Mouse (Mus musculus): ENCODE measurements around the gene Il21.

The Il21 gene

DNA sequence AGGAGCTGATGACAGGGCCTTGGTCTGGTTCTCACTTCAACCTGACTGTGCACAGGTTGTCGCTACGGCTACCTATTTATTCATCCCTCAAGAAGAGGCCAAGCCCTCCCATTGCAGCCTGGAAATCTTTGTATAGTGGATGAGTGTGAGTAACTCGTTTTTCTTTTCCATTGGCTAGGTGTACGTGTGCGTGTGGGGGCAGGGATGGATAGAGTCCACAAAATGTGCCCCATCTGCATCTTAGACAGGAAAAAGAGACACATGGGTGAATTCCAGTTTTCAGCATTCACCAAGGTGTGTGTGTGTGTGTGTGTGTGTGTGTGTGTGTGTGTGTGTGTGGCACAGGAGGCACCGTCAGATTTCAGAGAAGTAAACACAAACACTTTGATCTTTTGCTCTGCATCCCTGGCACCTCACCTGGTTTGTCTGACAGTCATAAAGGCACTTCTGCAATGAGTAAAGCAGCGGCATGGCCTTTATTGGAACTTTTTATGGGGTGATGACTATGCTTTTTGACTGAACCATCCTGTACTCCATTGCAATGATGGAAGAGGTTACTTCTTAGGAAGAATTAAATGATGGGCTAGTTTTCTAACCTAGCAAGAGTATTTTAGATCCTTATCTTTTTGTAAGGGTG lies at the start of gene Il21:
Gene Il21 (minus strand): TSS at position 51 of the 637 bp plus-strand sequence.
- DNase-seq = no peak

DNA sequence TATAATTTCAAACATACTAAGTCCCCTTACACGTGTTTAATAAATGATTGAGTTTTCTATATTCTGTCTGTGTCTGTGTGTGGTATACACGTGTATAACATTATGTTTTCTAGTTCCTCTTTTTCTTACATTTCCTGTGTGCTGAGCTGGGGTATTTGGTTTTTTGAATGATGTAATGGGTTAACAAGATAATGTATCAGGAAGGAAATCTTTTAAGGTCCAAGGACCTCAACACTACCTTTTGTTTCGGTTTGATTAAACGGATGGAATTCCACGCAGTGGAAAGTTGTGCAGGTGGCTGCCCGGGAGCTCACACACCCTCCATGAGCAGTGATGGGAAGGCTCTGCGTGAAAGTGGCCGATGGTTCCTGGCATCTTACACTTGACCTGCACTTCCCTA lies 48.4 kb upstream of the Il21 start:
- no peak for DNase-seq

DNA sequence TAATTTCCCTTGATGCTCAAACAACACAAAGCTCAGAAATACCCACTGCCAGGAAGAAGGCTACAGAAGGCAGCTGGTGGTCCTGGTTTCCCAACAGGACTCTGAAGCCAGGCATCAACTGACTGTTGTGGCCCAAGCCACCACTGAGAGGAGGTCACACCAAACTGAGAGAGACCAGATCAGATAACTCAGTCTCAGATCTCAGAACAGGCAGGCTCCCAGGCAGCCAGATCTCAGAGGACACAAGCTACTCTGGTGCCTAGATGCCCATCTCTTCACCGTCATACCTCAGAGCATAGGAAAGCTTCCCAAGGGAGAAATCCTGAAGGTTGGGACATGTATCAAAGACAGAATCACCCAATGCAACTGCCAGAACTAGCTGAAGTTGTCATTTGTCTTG lies 47.8 kb upstream of the Il21 start:
- DNase-seq = no peak

DNA sequence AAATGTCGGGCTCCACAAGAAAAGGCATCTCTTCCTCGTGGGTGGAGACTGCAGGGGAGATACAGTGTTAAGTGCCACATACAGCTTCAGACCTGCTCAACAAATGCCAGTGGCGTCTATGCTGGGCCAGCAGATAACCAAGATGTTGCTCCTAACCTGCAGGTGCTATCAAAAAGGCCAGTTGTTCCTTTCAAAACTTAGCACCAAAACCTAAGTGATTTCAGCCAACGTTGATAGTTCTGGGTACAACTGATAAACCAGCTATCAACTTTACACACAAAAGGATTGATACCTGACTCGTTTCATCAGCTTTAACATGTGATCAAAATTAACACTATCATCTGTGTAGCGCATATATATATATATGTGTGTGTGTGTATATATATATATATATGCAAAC lies 42.2 kb upstream of the Il21 start:
- no peak for DNase-seq

DNA sequence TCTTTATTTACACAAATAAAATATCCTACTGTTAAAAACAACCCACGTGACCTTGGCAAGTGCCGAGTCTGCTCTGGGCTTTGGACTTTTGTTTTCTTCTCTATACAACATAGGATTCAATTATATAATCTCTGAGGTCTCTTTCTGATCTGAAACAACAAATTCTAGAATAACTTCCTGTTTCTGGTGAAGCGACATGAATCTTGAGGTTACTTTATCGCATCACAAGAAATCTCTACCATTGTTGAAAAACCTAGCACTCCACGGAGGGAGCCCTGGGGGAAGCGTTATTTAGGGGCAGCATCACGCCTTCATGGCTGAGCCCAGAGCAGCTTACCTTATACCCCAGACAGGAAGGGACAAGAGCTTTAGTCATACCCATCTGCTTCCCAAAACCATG lies 40.7 kb upstream of the Il21 start:
- no peak for DNase-seq

DNA sequence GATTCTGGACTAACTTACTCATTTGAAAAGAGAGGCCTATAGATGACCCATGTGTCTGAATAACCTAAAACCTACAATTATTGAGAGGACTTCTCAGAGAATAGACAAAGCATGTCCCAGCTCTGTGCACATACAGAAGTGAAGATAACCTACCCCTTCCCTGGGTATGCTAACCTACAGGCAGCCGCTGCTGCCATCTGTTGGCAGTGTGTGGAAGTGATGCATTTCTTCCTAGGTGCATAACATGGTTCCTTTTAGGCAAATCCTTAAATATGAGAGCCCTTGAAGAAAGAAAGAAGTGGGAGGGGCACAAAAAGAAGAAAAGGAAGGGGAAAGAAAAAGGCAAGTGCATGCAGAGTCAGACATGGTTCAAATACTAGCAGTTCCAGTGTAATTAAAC lies 38.8 kb upstream of the Il21 start:
- DNase-seq = peak; percentile 40 to 81

DNA sequence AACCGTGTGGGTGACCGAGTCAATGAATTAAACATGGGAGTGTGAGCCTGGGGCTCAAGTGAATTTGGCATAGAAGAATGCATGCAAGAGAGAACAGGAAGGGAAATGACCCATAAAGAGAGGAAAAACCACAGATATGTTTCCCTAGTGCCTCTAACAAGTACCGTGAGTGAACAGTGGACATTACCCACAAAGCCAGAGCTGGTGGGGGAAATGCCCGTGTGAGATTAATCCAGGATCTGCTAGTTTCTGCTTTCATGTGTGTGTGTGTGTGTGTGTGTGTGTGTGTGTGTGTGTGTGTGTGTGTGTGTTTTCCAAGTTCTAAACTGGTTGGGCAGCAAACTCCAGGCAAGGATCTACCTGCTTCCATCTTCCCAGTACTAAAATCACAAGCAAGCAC lies 37.5 kb upstream of the Il21 start:
- DNase-seq = peak; percentile 9 to 24

DNA sequence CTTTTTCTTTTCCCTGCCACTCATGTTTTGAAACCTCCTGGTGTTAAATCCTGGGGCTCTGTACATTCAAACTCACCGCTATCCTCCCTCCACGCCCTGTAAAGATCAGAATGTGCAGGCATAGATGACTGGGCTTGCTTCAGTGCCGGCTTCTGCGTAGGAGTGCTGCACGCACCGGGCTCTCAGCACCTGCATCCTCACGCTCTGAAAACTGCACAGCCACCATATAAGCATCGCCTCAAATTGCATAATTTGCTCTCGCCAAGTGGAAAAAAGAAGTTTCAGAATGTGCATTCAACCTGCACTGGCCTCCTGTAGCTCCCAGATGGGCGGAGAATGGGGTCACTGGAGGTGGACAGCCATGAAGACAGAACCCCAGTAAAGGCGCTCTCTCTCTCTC lies 35.9 kb upstream of the Il21 start:
- no peak for DNase-seq

DNA sequence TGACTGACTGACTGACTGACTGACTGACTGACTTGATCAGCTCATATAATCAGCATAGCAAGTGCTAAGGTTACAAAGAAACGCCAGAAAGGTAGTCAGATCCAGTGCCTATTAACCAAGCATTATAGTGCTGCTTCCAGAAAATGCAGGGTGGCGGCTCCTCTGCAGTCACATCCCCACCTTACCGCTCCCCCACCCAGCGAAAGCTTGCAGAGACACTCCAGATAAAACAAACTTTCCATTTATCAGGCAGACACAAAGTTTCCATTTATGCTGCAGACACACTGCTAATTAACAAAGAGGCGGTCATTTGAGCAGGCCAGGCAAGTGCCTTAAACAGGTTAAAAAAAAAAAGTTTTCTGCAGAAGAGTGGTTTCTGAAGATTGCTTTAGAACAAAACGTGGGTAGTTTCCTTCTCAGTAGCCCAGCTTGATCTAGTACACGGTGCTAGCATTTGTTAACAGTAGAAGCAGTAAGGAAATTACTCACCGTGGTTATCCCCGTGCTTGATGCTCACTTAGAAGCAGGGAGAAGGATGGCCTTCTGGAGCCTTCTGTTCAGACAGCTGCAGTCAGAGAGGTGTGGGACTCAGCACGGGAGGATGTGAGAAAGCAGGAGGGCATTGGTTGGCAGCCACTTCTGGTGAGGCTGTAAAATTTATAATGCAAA lies 27.0 kb upstream of the Il21 start:
- no peak for DNase-seq

DNA sequence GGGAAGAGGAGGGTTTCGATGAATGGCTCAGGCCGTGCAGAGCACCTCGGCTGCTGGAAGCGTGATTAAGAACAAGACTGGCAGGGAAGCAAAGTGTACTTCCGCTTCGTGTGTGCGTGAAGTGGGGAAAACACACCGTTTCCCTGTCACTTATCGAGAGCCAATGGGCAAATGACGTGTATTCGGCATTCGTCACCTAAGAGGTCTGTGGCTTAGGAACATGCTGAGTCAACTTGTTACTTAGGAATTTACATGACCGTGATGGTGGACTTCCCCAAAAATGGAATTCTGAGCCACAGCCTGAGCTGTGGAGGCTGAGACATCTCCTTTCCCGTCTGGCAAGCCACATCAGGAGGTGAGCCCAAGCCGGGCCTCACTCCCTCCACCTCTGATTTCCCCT lies 25.3 kb upstream of the Il21 start:
- no peak for DNase-seq

DNA sequence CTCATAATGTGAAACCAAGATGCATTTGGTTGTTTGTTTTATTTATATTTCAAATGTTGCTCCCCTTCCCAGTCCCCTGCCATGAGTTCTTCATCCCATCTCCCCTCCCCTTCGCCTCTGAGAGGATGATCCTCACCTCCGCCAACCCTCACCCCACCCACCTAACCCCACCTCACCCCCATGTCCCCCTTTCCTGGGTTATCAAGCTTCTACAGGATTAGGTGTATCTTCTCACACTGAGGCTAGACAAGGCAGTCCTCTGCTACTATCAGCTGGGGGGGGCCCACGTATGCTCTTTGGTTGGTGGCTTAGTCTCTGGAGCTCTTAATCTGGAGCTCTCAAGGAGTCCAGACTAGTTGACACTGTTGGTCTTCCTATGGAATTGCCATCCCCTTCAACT lies 18.5 kb upstream of the Il21 start:
- no peak for DNase-seq

DNA sequence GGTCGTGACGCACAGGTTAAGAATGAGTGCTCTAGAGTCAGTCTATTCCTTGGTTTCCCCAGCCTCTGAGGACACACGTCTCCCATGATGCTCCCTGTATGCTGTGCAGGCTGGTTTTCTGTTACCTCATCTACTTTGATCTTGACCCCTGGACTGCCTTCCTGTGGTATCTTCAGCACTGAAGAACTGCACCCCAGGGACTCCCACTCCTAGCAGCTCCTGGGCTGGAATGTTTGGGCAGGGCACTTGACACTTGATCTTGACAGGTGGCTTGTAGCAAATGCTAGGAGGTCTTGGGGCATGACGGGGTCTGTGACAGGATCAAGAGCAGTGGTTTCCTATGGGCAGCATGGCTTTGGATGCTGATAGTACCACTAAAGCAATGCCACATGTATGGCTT lies 2.6 kb upstream of the Il21 start:
- DNase-seq = no peak

DNA sequence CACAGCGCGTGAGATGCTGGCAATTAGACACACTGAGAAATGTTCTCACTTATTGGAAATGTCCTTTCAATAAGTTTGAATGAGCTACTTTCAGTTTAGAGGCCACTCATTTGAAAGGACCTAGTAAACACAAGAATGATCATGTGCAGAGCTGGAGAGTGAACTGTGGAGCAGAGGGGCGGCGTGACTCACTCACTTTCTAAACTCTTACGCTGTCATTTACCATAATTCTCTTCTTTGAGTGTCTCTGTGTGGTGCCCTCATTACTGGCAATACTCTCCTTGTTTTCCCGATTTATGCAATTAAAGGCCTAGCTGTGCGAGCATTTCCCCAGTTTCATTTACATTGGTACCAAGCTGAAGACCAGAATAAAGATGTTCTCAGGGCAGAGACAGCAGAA lies 1.3 kb downstream of the Il21 start:
- DNase-seq = no peak

DNA sequence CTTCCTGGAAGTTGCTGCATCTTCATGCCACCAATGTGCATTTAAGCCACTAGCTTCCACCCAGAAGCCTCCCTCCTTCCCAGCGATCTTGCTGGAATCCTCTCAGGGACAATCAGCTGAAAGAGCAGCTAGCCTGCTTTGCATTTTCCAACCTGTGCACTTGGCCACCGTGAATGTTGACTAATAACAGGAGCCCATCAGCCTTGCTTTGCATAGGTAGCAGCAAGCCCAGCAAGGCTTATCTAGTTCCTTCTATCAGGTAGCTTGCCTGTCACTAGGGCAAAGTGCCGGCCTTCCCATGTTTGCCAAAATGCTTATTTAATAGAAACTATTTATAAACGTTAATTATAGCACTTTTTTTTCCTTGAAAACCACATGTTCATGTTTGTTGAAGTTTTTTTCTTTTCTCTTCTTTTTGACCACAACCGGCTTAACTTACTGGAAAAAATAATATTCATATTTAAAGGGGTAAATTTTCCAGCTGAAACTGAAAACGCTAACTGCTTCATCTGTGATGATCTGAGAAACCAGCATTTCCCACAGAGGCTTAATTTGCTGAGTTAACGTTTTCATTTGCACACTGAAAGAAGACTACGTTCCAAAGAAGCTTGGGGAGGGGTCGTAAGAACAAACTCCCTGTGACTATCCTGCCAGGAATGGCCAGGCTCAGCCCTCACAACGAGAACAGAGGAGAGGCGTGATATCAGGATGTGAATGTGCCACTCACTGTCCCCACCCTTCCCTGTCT lies 3.2 kb downstream of the Il21 start:
- DNase-seq = no peak

DNA sequence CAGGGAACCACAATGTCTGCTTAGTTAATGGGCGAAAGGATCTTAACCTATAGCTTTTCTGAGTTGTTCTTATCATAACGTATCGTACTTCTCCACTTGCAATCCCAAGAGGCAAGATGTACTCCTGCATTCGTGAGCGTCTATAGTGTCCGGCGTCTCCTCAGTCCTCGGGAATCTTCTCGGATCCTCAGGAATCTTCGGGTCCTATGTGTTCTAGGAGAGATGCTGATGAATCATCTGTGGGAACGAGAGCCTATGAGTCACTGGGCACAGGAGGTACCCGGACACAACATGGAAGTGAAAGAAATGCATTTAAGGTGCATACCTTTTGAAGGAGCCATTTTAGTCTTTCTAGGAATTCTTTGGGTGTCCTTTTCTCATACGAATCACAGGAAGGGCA lies 7.3 kb downstream of the Il21 start:
- DNase-seq = no peak

DNA sequence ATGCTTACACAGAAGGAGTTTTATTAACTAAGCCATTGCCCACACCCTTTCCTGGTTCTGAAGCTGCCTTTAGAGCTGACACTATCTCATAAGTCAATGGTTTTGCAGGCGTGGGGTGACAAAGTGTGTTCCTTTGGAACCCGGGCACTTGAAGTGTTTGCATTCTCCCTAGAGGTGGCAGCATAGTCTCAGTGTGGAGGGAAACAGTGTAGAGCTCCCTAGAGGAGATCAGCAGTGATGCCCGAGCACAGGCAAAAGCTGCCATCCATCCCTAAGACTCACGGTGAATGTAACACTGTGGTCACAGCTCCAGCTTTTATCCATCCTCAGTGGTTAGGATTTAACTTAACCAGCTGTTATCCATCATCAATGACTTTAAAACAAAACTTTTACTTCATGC lies 13.4 kb downstream of the Il21 start:
- DNase-seq = peak; percentile 24 to 51

DNA sequence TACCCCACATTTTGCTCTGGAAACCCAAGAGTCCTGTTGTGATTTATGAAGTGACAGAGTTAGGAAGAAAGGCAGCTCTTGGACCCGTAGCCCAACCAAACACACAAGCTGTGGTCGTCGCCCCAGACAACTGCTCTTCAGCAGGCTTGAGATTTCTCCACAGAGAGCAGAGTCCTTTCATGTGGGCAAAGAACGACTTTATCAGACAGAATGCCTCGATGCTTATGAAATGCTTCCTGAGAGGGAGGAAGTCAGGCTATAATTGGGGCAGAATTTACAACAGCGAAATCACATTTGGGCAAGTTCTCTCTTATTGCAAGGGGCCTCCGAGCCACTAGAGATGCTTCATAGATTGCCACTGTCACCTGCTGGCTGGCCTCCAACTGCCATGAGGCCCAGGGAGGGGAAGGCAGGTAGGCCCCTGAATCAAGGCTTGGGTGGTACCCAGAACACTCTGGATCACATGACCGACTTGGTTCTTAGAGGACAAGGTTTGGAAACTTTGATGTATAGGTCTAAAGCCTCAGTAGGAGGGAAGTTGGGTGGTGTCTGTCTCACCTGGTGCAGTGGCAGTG lies 27.1 kb downstream of the Il21 start:
- DNase-seq = no peak

DNA sequence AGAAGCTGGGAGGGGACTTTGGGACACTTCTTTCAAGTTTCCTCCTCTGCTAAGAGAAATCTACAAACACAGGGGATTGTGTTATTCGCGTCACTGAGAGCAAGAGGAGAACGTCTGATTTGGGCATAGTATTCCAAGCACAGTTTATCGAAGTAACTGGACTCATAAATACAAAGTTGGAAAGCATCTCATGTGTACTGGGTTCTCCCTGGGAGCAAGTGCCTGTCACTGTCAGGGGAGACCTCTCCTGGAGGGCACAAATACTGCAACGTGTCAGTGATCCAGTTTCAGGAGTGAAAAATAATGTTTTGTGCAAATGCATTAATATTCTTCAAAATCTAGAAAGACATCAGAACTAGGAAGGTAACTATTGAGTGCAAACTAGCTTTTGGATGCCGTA lies 27.9 kb downstream of the Il21 start:
- peak; percentile 33 to 72 for DNase-seq

DNA sequence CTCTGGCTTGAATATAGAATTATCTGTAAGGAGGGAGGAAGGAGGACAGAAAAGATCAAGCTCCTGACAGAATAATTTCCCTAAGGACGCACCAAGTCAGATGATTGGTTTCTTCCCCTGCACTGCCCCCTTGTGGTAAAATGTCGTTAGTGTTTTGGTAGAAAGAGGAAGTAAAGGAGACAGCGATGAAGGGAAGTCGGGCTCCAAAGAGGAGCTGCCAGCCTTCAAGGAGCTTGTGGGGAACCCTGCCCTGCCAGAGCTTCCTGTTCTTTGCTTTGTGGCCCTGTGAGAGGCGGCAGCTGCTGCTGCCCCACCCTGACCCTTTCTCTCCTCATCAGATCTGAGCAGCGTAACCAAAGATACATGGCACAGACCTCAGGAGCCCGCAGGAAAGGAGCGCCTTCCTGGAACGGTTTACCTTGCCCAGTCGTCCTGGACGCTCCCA lies 28.4 kb downstream of the Il21 start:
- peak; percentile 80 to 87 for DNase-seq

DNA sequence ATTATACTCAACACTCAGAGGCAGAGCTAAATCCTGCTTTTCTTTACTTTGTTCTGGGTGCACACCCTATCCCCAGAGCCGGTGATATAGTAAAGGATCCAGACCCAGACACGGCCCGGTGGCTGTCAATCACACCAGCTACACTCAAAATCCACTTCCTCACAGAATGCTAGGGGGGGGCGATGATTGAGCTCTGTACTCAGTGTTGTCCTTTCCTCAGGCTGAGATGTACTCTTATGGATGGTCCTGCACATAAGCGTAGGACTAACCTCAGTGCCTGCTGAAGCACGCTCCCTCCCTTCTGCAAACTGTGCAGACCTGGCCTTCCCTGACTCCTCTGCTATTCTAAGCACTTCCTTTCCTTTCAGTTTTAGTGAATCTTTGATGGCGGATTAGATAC lies 29.6 kb downstream of the Il21 start:
- no peak for DNase-seq

DNA sequence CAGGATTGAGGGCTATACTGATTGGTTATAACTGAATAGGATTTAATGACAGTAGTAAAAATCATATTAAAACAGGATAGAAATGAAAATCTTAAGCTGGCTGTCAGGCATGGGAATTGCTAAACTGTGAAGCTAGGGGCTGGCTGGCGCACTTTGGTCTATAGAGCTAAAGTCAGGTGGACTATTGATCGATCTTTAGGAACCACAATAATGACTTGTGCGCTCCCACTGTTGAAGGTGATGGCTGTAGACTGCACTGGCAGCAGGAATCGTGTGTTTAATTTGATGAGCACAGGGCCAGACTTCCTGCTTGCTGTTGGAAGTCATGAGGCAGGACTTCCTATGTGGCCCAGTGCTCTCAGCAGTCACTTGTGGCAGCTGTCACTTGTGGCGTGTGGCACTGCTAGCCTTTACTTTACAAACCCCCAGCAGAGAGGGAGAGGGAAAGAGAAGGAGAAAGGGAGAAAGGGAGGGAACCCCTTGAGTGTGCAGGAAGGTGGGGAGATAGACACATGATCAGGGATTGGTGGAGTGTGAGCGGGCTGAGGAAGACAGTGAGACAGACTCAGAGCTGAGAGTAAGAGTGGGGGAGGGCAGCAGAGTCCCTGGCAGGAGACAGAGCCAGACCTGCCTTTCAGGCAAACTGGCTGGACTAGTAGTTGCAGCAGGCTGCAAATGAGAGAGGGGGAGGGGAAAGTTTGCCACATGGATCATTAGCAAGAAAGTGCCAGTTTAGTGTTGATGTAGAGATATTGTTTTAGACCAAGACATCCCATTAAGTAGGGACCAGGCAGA lies 31.1 kb downstream of the Il21 start:
- no peak for DNase-seq

DNA sequence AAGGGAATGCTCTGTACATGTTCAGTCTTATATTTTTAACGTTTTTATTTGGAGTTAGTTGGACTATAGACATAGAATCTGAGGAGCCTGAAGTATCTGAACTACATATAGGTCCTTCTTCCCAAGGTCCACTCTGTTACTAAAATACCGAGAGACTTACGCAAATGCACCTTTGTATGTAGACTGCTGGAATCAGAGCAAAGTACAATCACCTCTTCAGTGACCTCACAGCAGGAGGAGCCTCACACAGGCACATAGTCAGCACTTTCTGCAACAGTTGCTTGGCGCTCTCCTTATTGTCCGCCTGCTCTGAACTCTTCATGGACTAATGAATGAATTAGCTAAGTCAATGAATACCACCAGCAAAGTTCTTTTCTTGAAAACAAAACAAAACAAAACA lies 34.1 kb downstream of the Il21 start:
- DNase-seq = no peak

DNA sequence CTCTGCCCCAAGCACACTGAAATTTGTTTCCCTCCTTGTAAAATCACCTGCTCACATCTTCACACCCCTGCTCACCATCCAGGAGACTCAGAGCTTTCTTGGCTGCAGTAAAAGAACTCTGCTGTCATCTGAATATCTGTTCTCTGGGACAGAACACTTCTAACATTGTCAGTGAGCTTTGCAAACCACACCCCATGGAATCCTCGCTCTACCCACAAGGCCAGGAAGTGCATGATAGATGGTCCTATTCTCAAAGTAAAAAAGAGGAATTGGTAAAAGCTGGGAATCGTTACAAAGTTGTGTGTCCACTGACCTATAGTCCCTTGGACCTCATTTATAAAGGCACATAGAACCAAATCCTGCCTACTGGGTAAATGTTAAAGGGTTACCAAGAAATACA lies 40.5 kb downstream of the Il21 start:
- no peak for DNase-seq

Measured in kidney, postnatal 36 days (tissue).